Mouse (Mus musculus): ENCODE measurements around the gene Stk24.

The Stk24 gene

DNA sequence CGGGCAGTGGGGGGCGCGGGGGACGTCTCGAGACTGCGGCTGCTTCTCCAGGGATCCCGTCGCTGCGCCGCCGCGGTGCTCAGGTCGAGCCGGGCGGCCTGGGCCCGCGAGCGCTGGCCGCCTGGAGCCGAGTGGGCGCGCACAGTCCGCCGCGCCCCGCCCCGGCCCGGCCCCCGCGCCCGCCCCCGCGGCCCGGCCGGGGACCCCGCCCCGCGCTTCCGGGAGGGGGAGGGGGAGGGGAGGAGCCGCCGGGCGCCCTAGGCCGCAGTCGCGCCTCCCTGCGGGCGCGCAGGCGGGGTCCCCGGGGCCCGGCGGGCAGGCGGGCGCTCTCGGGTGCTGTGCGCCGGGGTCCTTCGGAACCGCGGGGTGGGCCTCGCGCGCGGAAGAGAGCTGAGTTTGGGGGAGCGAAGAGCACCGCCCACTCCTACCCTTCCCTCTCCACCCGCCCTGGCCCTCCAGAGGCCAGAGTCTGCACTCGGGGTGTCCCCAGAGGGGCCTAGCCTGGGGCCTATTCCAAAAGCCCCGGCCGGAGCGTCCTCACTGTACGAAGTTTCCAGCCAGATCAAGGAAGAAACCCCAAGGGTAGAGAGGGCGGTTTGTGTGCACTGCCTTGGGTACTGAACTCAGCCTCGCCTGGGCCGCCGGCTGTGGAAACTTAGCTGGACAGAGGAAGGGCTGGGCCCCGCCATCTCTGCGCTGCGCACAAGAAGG lies 540 bp downstream of the Stk24 start:
- DNase-seq (ENCODE audit: low spot score) = peak; percentile 81

DNA sequence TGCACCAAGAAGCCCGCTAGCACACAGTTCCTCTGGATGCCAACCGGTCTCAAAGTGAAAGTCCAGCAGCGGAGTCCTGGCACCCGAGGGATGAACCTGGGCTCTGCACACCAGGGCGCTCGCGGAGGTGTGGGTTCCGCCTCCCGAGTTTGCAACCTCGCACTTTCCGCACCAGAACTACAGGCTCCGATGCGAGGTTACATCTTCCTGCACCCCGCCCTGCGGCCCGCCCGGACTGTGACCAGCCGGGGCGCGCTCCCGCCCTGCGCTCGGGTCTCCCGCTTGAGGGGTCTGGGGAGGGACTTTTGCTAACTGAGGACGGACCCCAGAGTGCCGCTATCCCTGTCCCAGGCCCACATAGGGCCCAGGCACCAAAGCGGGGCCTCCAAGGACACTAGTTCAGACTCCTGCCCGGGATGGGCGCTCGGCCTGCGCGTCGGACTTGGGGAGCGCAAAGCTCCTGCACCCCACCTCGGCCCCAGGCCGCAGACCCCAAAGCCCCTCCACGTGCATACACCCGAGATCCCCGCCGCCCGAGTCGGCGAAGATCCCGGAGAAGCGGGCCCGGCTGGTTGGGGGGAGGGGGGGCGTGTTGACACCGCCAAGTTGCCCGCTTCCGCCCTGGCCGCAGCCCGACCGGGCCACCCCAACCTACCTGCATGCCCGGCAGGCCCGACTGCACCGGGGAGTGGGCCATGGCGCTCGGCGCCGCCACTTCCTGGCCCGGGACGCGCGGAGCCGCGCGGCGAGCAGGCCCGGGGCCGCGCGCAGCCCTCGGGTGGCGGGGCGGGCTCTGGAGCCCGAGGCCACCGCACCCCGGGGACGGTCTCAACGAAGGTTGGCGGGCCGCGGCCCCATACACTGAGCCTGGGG lies 1.3 kb downstream of the Stk24 start:
- DNase-seq (ENCODE audit: low spot score) = peak; percentile 65

DNA sequence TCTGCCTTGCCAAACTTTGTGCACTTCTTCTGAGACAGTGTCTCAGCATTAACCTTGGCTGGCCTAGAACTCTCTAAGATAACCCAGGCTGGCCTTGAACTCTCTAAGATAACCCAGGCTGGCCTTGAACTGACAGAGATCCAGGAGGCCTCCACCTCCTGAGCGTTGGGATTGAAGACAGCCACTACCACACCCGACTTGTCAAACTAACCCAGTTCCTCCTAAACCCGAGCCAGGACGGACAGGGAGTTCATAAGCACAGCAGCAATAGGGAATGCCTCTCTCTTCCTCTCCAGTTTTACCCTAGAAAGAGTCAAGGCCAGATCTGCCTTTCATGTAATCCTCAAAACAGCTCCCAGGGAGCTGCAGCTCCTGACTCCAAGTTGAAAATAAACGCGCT lies 3.2 kb downstream of the Stk24 start:
- DNase-seq (ENCODE audit: low spot score) = no peak

DNA sequence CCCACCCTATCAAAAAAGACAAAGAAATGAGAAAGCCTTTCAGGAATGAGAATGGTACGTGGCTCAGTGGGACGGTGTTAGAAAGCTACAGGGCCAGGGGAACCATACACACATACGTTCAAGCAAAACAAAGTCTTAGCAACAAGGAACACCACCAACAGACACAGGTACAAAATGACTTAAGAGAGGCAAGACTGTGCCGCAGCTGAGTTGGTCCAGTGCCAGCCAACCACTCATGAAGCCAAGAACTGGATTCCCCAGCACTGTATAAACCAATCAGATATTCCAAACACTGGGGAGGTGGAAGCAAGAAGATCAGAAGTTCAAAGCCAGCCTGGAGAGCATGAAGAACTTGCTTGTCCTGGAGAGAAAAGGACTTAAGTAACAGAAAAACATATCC lies 5.9 kb downstream of the Stk24 start:
- no peak for DNase-seq (ENCODE audit: low spot score)

DNA sequence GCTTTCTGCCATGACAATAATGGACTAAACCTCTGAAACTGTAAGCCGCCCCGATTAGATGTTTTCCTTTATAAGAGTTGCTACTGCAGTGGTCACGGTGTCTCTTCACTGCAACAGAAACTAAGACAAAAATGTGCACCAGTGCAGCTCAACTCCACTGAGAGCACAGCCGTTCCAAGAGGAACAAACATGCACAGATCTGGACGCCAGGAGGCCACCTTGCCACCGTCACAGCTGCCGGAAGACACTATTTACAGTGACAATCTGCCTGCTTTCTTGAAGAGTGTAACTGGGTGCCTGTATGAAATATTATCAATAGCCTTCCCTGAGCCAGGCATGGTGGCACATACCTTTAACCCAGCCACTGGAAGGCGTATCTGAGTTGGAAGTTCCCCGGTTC lies 6.8 kb downstream of the Stk24 start:
- DNase-seq (ENCODE audit: low spot score) = no peak

DNA sequence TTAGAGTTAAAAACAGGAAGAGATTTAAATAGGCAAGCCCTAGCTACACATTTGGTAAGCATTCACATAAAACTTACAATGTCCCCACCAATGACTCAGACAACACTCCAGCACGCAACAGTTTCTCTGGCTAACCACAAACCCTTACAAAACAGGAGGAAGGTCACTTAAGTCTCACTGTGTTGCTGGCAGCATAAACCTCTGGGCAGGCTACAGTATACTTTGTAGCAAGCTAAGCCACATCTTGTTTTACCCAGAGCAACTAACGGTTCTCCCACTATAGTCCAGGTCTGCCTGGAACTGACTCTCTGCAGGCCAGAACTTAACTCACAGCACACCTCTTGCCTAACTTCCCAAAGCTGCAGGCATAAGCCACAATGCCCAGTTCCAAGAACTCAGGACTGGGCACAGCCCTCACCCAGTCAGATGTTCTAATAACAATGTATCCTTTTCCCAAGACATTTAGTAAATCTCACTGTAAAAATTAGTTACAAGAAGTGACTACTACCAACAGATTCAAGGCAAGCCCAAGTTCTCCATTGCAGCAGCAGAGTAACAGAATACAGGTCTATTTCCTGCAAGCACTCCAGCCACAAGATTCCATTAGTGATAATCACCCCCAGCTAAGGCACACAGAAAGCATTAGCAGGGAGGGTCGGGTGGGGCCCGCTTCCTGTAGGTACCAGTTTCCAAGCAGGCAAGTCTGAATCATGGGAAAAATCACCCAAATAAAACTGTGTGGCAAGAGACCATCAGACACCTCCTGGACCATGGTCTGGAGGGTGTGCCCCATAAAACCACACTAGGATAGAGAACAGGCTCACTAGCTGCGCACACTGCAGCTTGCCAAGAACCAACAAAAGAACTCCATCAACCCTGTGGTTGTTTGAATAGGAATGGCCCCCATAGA lies 7.6 kb downstream of the Stk24 start:
- DNase-seq (ENCODE audit: low spot score) = no peak

DNA sequence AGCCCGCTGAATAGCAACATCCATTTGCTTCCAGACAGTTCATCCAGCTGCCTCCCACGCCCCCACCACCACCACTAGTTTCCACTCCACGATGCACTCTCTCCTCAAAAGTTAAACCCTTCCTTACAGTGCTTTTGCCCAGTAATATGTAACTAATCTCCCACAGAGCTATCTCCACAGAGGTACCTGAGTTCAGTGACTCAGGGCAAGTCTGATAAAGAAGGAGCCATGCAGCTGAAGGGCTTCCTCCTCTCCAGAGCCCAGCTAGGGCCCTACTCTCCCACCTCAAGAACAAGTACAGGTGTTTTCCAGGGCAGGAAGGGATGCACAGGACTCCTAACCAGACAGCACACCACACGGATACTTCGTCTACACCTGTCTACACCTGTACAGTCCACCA lies 10.4 kb downstream of the Stk24 start:
- DNase-seq (ENCODE audit: low spot score) = no peak

DNA sequence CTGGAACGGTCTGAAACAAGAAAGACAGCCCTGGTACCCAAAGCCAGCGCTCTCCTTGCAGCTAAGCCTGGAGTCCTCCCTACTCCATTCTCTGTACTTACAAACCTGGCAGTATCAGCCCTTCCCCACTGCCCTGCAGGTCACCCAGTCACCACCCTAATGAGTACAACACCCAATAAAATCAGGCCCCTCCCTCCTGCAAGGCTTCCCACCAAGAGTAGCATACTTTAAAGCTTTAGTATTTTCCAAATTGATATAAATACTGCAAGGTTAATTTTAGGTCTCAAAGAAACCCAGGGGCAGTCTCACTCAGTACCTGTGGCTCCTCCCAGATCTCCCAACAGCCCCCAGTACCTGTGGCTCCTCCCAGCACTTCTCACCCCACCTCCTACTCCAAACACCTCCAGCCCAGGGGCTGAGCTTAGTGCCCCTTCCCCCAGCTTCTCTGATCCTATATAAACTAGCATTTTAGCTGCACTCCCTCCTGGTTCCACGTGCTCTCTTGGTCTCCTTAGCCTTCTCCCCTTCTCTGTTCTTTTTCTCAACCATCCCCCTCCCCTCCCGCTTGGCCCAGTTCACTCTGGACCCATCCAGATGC lies 11.6 kb downstream of the Stk24 start:
- DNase-seq (ENCODE audit: low spot score) = no peak

DNA sequence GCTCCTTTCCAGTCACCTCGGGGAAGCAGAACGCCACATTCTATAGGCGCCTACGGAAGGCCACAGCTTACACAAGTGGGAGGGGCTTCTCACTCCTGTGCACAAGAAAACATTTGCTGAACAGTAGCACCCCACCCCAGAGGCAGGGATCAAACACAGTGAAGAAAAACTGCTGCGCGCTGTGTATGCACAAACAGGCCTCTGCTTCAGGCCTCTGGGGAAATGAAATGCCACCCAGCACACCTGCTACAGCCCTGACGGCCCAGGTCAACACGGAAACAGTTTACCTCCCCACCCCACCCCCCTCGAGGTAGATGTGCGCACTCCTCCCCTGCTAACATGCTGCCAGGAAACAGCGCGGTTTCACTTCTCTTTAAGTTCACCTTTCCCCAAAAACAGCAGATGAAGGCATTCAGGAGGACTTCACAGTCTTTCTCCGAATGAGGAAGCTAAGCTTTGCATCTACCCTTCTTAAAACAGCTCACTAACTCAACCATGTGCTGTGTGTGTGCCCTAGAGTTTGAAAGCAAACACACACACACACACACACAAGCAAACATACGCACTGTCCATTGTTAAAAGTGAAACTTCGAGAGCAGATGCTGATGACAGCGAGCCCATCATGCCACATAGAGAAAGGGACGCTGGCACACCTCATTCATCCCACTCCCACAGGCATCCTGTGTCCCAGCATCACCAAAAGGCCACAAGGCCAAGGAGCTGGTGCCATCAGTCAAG lies 13.7 kb downstream of the Stk24 start:
- DNase-seq (ENCODE audit: low spot score) = peak; percentile 42

DNA sequence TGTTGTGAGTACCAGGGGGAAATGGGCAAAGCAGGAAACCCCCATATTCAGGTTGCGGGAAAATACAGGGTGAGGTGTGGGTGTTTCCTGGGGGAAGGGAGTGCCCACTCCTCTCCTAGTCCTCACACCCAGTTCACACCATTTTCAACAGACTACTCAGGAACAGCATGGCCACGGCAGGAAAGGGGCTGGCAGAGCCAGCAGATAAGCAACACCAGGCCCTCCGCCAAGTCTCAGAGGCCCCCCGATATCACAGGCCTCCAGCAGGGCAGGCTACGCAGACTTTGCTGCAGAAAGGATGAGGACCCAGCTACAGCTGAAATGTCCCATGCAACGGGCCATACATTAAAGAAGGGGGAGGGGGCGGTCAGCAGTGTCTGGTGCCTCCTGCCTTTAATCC lies 14.4 kb downstream of the Stk24 start:
- no peak for DNase-seq (ENCODE audit: low spot score)

DNA sequence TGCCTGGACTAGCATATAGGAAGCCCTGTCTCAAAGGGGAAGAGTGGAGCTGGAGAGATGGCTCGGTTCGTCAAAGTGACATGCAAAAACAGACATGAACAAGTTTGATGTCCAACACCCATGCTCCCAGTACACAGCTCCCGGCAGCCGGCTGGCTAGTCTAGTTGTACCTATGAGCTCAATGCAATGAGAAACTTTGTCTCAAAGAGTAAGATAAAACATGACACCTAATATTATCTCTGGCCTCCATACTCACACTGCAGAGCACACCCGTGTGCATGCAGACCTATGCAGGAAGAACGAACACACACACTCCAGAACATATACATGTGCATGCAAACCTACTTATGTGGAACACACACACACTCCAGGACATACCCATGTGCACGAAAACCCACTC lies 15.5 kb downstream of the Stk24 start:
- DNase-seq (ENCODE audit: low spot score) = no peak

DNA sequence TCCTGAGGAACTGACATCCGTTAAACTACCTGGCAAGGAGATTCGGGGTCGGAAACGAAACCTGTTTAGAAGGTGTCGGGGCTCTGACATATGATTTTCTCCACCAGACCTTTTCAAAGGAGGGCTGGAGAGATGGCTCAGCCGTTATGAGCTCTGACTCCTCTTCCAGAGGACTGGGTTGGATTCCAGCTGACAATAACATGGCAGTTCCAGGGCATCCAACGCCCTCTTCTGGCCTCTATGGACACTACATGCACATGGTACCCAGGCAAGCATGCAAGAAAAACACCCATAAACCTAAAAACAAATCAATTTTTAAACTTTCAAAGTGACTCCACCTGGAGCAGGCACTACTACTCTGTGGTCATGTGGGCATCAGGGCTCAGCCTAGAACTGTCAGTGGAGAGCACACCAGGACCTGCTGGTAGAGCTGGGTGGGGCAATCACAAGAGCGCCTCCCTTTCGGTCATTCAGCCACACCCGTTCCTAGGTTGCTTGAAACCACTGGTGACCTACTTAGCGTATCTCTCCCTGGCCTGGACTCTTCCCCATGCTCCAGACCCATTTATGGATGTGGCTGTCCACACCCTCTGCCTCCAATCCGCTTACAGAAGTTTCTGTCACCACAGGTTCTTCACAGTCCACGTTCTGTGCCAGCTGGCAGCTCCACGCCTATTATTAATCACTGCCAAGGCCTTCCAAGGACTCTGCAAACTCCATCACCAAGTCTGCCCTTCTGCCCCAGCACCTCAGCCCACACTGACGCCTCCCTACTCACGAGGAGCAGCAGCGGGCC lies 18.3 kb downstream of the Stk24 start:
- no peak for DNase-seq (ENCODE audit: low spot score)

DNA sequence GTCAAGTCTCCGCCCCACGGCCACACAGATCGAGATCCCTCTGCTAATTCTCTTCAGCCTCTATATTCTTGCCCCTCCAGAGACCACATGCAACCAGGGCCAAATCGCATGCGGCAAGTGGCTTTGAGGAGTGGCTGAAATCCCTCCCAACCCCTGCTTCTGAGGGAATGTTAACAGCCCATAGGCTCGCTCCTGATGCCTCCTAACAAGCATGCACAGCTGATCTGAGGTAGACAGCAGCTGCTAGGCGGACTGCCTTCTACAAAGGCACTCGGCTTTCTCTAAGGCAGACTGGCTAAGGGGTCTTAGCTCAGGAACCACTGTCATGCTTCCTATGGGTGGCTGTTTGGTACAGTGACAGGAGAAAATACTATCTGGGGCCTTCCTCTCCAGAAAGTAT lies 20.0 kb downstream of the Stk24 start:
- DNase-seq (ENCODE audit: low spot score) = no peak

DNA sequence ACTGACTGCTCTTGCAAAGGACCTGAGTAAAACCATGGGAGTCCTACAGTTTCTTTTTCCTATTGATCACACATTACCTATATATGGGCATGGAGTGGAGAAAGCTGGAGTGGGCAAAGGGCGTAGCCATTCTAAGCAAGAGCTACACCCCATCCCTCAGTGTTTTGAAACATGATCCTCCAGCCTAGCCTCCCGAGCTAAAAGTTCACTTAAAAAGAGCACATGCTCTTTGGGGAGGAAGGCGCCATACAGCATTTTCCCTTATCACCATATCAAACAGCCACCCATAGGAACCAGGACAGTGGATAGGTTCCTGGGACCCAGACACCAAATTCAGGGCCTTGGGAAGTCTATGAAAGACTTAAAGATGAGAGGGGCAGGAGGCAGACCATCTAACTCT lies 20.8 kb downstream of the Stk24 start:
- no peak for DNase-seq (ENCODE audit: low spot score)

DNA sequence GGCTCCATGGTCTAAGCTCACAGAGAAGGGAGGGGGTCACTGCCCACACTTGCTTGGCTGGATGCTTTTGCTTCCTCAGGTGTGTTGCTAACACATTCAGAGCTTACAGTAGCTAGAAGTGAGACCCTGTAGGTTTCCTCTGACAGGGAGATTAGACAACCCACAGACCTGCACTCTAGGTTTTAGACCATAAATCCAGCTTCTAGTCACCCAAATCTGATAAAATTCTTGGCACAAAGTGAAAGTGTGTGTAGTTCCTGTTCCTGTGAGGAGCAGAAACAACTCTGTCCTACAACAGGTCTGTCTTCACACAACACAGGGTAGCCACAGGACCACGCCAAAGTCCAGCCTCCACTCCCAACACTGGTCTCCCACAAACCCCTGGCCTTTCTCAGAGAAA lies 21.5 kb downstream of the Stk24 start:
- no peak for DNase-seq (ENCODE audit: low spot score)

DNA sequence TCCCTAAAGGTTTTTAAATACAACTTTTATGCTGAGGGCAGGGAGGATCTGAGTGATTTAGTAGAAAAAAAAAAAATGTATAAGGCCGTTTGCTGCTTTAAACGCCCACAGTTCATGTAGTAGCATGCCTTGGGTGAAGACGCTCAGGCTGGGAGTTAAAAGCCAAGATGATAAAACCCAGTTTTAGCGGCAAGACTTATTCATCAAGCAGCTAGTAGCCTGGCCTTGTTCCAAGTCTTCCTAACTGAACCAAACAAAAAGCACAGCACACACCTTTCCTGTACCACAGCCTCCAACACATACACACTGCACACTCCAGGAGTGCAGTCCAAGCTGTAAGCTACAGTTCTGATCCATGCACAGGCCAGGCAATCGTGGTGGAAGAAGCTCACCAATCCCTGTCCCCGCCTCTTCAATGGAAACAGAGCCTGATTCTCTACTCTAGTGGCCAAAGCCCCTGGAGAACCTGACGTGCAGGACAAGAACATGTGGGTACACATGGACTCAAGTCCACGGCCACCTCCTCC lies 23.4 kb downstream of the Stk24 start:
- no peak for DNase-seq (ENCODE audit: low spot score)

DNA sequence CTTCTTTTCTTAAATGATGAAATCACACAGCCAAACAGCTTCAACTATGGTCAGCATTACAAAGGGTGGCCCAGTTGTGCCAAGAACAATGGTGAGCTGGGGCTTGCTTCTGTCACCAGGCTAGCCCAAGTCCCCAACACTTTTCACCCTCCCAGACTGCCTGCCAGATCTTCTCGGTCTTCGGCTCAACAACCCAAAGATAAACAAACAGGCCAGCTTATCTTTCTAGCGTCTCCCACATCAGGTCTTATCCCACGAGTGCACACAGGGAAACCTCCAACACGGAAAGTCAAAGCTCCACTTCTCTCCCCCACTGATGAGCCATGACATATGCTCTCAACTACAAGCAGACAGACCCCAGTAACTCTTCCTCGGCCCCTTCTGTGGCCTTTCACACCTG lies 24.1 kb downstream of the Stk24 start:
- DNase-seq (ENCODE audit: low spot score) = peak; percentile 37

DNA sequence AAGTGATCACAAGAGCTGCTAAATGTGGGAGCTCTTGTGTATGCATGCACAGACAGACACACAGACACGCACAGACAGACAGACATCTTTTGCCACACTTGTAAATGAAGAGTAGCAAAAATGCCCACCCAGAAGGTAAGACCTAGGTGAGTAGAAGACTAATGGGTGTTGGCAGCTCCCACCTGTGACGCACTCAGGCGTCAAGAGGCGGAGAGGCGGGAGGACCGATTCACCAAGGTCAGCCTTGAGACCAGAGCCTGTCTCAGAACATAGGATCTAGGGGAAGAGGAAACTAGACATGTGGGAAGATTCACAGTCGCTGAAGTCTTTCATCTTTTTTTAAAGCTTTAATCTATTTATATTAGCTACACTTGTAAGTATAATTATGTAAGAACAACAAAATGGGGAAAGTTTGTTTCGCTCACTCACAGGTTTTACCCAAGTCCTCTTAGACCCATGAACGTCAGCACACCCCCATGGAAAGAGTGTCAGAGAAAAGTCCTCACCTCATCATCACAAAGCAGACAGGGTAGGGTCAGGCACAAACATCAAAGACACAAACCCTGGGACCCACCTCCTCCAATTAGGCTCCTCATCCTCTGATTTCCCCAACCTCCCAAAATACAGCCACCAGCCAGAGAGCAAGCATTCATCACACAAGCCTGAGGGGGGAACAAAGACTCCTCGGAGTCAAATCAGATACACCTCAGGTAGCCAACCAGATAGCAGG lies 26.0 kb downstream of the Stk24 start:
- no peak for DNase-seq (ENCODE audit: low spot score)

DNA sequence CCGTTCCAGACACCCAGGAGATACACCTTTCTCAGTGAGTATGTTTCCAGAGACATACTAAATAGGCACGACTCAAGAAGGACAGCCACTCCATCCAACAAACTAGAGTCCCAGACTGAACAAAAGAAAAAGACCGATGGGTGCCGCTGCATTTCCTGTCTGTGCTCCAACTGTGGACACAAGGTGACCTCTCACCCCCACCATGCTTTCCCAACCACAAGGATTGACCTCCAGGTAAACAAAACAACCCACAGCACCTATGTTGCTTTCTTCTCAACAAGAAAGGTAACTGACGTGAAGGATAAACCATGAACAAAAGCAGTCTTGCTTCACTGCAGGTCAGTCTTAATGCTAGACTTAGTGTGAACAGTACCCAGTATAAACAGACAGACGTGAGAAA lies 27.1 kb downstream of the Stk24 start:
- DNase-seq (ENCODE audit: low spot score) = peak; percentile 68

DNA sequence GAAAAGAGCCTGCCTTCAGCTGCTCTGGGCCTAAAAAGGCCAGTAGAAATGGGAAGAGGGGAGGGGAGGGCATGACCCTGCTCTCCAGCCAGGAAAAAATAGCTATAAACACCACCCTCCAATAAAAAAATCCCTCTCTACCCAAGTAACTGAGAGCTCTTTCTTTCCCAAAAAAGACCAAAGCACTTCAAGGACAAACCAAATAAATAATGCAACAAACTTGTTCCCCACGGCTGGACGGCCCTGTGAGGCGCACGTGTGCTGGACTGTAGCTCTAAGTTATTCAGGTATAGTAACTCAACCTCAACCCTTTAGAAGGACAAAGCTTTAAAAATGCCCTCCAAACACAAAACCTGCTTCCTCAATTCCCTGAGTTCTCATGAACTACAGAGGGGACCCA lies 28.1 kb downstream of the Stk24 start:
- no peak for DNase-seq (ENCODE audit: low spot score)
